Mouse (Mus musculus): ENCODE data around the gene Olfr1033. TPM values are rescaled to one million over a fixed set of nuclear protein-coding genes. Genes with fewer than 3 reads are reported as not detected.
"Not testable (repeated sequence)": the region's sequence is repeated elsewhere in the genome, so short reads cannot be mapped to it uniquely, and the experiment has no call there.

The Olfr1033 gene
- not detected in 2 replicates for polyA plus RNA-seq (2016; fragmentation: Nextera tagmentation; extraction: Ambion mirVana)

DNA sequence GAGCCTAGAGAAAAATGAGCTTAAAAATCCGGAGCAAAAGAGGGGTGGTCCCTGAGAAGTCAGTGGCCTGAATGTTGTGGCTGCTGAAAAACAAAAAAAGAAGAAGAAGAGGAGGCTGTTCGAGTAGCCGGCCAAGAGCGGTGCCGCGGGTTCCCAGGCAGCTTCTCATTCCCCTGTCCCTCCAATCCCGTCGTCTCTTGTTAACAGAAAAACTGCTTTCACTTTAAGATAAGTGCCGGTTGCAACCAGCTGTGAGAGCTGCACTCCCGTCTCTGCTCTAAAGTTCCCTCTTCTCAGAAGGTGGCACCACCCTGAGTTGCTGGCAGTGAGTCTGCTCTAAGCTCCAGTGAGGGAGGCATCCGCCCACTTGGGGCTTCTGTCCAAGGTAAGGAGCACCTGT, at the start of gene Olfr1033:
Olfr1033 (plus strand) TSS at position 228 of the 400 bp plus-strand sequence.
- not testable (repeated sequence) for H3K27ac ChIP-seq; ATAC-seq (ENCODE audit: insufficient number of reproducible peaks, insufficient read depth, low FRiP score, low TSS enrichment, low read depth); H3K36me3 ChIP-seq; H3K4me1 ChIP-seq (replicated peaks); H3K27me3 ChIP-seq; H3K9ac ChIP-seq (replicated peaks); H3K9me3 ChIP-seq
- Histone ChIP-seq H3K4me2 (peak within 1 kb of the TSS; percentile 54), H3K4me3 (replicated peaks) (peak within 1 kb of the TSS; percentile 37)
- WGBS: 6% methylated on average over 11 of the region's 11 CpGs

DNA sequence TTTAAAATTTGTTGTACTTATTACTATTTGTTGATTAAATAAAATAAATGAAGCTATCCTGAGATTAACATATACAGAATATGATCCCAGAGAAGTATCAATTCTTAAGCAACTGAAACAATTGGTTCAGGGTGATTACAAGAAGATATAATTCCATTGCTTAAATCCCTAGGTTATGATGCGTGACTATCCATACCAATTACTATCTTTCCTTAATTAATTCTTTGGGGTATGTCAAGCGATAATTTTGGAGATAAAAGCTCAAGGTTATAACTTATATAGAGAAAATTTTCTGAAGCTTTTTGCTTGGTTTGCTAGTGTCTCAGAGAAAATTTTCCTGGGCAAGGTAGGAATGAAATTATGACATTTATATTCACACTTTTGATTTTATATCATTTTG, 46.8 kb upstream of the Olfr1033 start, which contains the start of gene Olfr1029:
Olfr1029 (plus strand) TSS at position 301 of the 400 bp plus-strand sequence.
- Histone ChIP-seq H3K27ac (no peak within 1 kb of the TSS), H3K9me3 (no peaks in the 10 kb centered on the region), H3K27me3 (no peaks in the 10 kb centered on the region), H3K4me2 (no peak within 1 kb of the TSS), H3K9ac (replicated peaks) (no peak within 1 kb of the TSS), H3K4me3 (replicated peaks) (no peak within 1 kb of the TSS), H3K4me1 (replicated peaks) (no peaks in the 10 kb centered on the region), H3K36me3 (no peaks in the 10 kb centered on the region)
- no peak for ATAC-seq (ENCODE audit: insufficient number of reproducible peaks, insufficient read depth, low FRiP score, low TSS enrichment, low read depth)
- 82% methylated on average over 2 of the region's 2 CpGs for WGBS

DNA sequence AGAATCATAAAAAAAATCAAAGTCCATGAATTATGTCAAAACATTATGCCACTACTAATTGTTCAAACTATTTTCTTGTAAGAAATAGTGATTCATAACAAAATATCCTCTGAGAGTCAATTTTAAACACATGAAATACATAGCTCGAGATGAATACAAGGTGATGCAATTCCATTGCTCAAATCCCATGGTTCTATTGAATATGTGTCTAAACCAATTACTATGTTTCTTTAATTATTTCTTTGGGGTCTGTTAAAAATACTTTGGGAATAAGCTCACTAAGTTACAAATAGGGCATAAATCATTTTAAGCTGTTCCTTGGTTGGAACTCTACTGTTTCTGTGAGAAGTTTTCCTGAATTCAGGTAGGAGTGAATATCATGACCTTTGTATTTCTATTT, 41.5 kb upstream of the Olfr1033 start, which contains the start of gene Olfr1030:
Olfr1030 (plus strand) TSS at position 301 of the 400 bp plus-strand sequence.
- Histone ChIP-seq H3K4me1 (replicated peaks) (no peaks in the 10 kb centered on the region), H3K36me3 (no peaks in the 10 kb centered on the region), H3K27me3 (no peaks in the 10 kb centered on the region), H3K27ac (no peak within 1 kb of the TSS), H3K4me3 (replicated peaks) (no peak within 1 kb of the TSS), H3K9ac (replicated peaks) (no peak within 1 kb of the TSS), H3K9me3 (no peaks in the 10 kb centered on the region), H3K4me2 (no peak within 1 kb of the TSS)
- ATAC-seq (ENCODE audit: insufficient number of reproducible peaks, insufficient read depth, low FRiP score, low TSS enrichment, low read depth): no peak
- WGBS: 65% methylated on average over 1 of the region's 1 CpGs

DNA sequence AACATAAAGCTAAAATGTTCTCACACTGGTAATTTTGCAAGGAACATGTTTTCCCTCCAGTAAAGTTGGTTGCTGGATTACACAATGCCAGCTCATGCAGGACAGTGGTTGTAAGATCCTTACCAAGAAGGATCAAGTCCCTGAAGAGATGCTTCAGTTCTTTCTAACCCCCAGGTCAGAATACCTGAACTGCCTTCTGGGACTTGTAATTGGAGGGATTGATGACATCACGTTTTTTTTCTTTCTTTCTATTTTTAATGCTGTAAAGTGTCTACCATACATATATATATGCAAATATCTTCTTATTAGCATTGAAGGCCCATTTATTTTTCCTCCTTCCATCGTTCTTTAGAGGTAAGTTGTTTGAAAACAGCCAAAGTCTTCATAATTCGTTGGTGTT, 30.4 kb upstream of the Olfr1033 start, which contains the start of gene Olfr1031:
Olfr1031 (plus strand) TSS at position 301 of the 400 bp plus-strand sequence.
- no peak for ATAC-seq (ENCODE audit: insufficient number of reproducible peaks, insufficient read depth, low FRiP score, low TSS enrichment, low read depth)

DNA sequence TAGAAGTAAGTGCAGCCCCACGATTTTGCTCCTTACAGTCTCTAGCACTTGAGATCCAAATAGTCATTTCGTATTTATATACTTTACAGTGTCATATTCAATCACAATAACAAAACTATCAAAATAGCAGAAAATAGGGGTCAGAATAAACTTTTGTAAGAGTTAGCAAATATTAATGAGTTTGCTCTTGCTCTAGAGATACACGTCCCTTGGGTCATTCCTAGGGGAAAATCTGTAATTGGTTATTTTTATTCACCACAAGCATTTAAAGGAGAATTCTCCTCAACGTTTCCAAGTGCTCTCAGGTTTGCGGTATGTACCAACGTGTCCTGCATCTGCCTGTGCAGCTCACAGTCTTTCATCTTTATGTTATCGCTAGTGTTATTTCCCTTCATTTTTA, 15.2 kb upstream of the Olfr1033 start, which contains the start of gene Olfr1032:
Olfr1032 (plus strand) TSS at position 301 of the 400 bp plus-strand sequence.
- Histone ChIP-seq H3K27ac (no peak within 1 kb of the TSS), H3K9me3 (no peaks in the 10 kb centered on the region), H3K36me3 (no peaks in the 10 kb centered on the region), H3K9ac (replicated peaks) (no peak within 1 kb of the TSS), H3K4me3 (replicated peaks) (no peak within 1 kb of the TSS), H3K27me3 (no peaks in the 10 kb centered on the region), H3K4me2 (no peak within 1 kb of the TSS), H3K4me1 (replicated peaks) (no peaks in the 10 kb centered on the region)
- 87% methylated on average over 7 of the region's 7 CpGs for WGBS
- no peak for ATAC-seq (ENCODE audit: insufficient number of reproducible peaks, insufficient read depth, low FRiP score, low TSS enrichment, low read depth)

More for the DNA sequence above, 30.4 kb upstream of the Olfr1033 start, which contains the start of gene Olfr1031:
- no peak within 1 kb of the TSS for H3K4me2 ChIP-seq
- no peaks in the 10 kb centered on the region for H3K27me3 ChIP-seq
- H3K4me1 ChIP-seq (replicated peaks): no peaks in the 10 kb centered on the region
- H3K9me3 ChIP-seq: no peaks in the 10 kb centered on the region
- 58% methylated on average over 3 of the region's 3 CpGs for WGBS
- no peak within 1 kb of the TSS for H3K9ac ChIP-seq (replicated peaks)
- no peaks in the 10 kb centered on the region for H3K36me3 ChIP-seq
- H3K4me3 ChIP-seq (replicated peaks): no peak within 1 kb of the TSS
- no peak within 1 kb of the TSS for H3K27ac ChIP-seq

DNA sequence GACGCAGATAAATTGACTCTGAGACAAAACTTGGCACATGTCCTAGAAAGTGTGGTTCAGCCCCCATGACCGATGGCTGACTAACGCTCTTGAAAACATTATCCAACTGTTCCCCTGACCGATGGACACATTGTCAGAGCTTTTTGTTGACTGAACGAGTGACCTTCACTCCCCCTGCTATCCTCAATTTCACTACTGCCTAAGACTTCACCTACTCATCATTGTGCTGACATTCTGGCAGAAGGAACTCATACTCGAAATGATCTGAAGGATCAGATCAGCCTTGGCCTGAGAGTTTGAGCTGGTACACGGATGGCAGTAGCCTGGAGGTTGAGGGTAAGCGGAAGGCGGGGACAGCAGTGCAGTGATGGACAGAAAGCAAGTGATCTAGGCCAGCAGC, 1.1 kb downstream of the Olfr1033 start:
- H3K27ac ChIP-seq; H3K9me3 ChIP-seq; H3K4me3 ChIP-seq (replicated peaks); ATAC-seq (ENCODE audit: insufficient number of reproducible peaks, insufficient read depth, low FRiP score, low TSS enrichment, low read depth); H3K36me3 ChIP-seq; H3K27me3 ChIP-seq; H3K4me2 ChIP-seq; H3K4me1 ChIP-seq (replicated peaks); H3K9ac ChIP-seq (replicated peaks): not testable (repeated sequence)
- WGBS: 86% methylated on average over 4 of the region's 9 CpGs

DNA sequence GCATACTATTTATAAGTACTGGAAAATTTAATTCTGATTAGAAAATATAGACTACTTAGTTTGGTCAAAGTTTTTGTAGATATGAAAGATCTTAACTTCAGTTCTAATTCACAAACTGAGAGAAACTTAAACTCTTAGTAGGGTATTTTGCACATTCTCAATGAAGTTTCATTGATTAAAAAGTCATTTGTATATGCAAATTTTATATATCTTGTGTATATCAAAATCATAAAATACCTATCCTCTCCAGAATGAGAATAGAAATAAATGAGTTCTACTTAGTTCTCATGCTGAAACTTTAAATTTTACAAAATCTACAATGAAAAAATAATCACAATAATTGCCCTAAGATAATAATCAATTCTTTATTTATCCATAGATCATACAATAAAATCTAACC, 25.1 kb downstream of the Olfr1033 start, which contains the start of gene Olfr1034:
Olfr1034 (plus strand) TSS at position 301 of the 400 bp plus-strand sequence.
- Histone ChIP-seq H3K9ac (replicated peaks) (no peak within 1 kb of the TSS), H3K27ac (no peak within 1 kb of the TSS), H3K36me3 (no peaks in the 10 kb centered on the region), H3K9me3 (no peaks in the 10 kb centered on the region), H3K4me3 (replicated peaks) (no peak within 1 kb of the TSS), H3K4me2 (no peak within 1 kb of the TSS), H3K4me1 (replicated peaks) (no peaks in the 10 kb centered on the region), H3K27me3 (no peaks in the 10 kb centered on the region)
- ATAC-seq (ENCODE audit: insufficient number of reproducible peaks, insufficient read depth, low FRiP score, low TSS enrichment, low read depth): no peak

DNA sequence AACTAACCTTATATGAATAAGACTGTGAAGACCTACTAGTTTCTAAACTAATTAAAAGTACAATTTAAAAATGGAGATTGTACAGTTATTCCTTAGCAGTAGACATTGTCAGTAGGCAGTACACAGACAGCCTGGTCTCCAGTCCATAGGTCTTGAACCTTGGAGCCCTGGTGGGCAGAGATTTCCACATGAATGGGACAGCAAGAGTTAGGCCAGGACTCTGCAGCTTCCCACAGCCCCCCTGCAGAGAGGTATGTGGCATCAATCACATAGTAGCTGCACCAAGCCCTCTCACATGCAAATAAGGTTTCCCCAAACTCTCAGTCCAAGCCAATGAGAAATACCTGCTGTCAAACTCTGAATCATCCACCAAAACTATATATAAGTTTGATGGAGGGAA, 30.3 kb downstream of the Olfr1033 start:
- H3K9me3 ChIP-seq; H3K4me2 ChIP-seq; ATAC-seq (ENCODE audit: insufficient number of reproducible peaks, insufficient read depth, low FRiP score, low TSS enrichment, low read depth); H3K27ac ChIP-seq; H3K27me3 ChIP-seq; H3K4me3 ChIP-seq (replicated peaks); H3K36me3 ChIP-seq; H3K9ac ChIP-seq (replicated peaks); H3K4me1 ChIP-seq (replicated peaks): not testable (repeated sequence)

DNA sequence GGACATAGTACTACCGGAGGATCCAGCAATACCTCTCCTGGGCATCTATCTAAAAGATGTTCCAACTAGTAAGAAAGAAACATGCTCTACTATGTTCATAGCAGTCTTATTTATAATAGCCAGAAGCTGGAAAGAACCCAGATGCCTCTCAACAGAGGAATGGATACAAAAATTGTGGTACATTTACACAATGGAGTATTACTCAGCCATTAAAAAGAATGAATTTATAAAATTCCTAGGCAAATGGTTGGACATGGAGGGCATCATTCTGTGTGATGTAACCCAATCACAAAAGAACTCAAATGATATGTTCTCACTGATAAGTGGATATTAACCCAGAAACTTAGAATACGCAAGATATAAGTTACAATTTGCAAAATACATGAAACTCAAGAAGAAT, 43.3 kb downstream of the Olfr1033 start:
- not testable (repeated sequence) for H3K4me3 ChIP-seq (replicated peaks); H3K36me3 ChIP-seq; H3K9ac ChIP-seq (replicated peaks); H3K27ac ChIP-seq; ATAC-seq (ENCODE audit: insufficient number of reproducible peaks, insufficient read depth, low FRiP score, low TSS enrichment, low read depth); H3K4me1 ChIP-seq (replicated peaks); H3K4me2 ChIP-seq; H3K9me3 ChIP-seq; H3K27me3 ChIP-seq
- WGBS: 97% methylated on average over 2 of the region's 2 CpGs

DNA sequence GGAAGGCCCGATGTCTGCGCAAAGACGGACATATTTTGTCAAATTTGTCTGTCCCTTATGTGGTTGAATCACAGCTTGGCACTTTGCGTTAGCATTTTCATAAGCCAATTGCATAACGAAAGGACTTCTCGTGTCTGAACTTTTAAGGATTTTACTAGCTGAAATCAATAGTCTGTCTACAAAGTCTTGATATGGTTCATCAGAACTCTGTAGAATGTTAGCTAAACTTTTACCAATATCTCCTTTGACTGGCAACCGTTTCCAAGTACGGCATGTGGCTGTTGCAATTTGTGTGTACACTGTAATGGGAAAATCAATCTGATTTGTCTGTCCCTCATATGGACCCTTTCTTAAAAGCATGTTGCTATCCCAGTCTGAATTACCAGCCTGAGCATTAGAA, 49.8 kb downstream of the Olfr1033 start:
- no peaks in the 10 kb centered on the region for H3K27me3 ChIP-seq
- no peaks in the 10 kb centered on the region for H3K4me1 ChIP-seq (replicated peaks)
- no peak overlapping the region for H3K27ac ChIP-seq
- no peak overlapping the region for H3K4me3 ChIP-seq (replicated peaks)
- WGBS: 92% methylated on average over 8 of the region's 8 CpGs
- H3K4me2 ChIP-seq: no peak overlapping the region
- no peaks in the 10 kb centered on the region for H3K36me3 ChIP-seq
- ATAC-seq (ENCODE audit: insufficient number of reproducible peaks, insufficient read depth, low FRiP score, low TSS enrichment, low read depth): no peak
- H3K9me3 ChIP-seq: no peaks in the 10 kb centered on the region
- no peak overlapping the region for H3K9ac ChIP-seq (replicated peaks)

DNA sequence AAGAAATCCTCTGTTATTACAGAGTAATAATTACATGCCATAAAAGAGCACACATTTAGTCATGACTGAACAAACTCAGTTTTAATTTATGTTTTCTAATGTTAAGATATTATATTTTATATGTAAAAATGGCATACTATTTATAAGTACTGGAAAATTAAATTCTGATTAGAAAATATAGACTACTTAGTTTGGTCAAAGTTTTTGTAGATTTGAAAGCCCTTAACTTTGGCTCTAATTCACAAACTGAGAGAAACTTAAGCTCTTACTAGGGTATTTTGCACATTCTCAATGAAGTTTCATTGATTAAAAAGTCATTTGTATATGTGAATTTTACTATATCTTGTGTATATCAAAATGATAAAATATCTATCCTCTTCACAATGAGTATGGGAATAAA, 53.3 kb downstream of the Olfr1033 start, which contains the start of gene Olfr1036:
Olfr1036 (plus strand) TSS at position 301 of the 400 bp plus-strand sequence.
- H3K36me3 ChIP-seq; H3K27ac ChIP-seq; H3K27me3 ChIP-seq; ATAC-seq (ENCODE audit: insufficient number of reproducible peaks, insufficient read depth, low FRiP score, low TSS enrichment, low read depth); H3K4me1 ChIP-seq (replicated peaks); H3K9me3 ChIP-seq; H3K4me2 ChIP-seq; H3K9ac ChIP-seq (replicated peaks); H3K4me3 ChIP-seq (replicated peaks): not testable (repeated sequence)

DNA sequence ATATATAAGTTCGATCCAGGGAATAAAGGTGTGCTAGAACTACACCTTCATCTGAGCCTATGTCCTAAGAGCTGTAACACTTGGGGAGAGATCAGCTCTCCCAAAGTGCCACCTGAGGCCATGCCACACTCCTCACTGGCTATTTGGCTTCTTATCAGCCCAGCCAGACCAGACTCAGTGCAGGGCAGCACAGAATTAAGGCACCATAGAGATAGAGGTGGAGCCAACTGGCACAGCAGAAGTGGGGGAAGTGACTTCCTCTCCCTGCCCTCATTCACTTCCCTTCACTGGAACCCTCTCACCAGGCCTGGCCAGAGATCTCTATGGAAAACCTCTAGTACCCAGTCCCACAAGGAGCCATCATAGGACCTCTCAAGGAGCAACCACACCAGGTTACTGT, 60.0 kb downstream of the Olfr1033 start:
- not testable (repeated sequence) for H3K36me3 ChIP-seq; H3K27ac ChIP-seq; H3K9ac ChIP-seq (replicated peaks); H3K4me1 ChIP-seq (replicated peaks); H3K9me3 ChIP-seq; ATAC-seq (ENCODE audit: insufficient number of reproducible peaks, insufficient read depth, low FRiP score, low TSS enrichment, low read depth); H3K27me3 ChIP-seq; H3K4me3 ChIP-seq (replicated peaks); H3K4me2 ChIP-seq
- 92% methylated on average over 1 of the region's 1 CpGs for WGBS

Measured in limb, embryonic 12.5 days (tissue).